Mouse (Mus musculus): ENCODE results near the gene Pate2.

The Pate2 gene

DNA sequence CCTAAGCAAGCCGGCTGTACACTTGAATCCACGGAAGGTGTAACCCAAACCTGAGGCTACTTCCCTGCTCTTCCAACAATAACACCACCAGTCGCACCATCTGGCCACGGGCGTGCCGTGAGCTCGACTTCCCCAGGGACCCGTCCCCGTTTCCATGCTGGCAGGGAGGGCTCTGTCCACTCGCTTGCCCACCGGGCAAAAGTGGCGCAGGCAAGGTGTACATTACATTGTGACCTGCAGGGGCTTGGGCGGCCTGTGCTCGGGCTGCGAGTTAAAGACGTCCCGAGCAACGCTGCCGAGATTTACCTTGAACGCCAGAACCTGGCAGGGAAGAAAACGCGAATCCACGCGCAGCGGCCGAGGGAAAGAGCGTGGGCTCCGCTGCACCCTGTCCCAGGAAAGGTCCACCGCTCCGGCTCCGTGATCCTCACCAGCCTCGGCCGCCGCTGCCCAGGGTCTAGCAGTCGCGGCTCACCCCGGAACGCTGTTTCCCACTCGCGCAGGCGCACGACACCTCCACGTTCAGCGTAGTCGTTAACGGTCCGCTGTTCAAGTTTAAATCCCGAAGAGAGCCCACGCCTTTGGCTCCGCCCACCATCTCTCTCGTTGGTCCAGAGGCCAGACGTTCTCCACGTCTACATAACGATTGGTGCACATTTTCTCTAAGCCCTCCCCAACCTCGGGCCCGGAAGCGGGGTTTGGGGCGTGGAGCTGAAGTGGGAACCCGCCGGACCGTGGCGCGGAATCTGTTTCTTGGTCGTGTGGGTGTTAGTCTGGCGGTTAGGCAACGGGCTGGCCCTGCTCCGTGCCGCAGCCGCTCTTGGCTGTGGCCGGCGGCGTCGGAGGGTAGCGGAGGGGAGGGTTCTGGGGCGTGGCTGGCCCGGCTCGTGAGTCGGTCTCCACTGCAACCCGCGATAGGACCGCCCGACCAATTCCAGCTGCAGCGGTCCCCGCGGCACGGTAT is at the start of gene Pate2, which contains the start of gene Hyls1:
Gene Pate2, plus strand, starts transcription at position 714 of the 964 bp plus-strand sequence.
Gene Hyls1, minus strand, starts transcription at position 828 of the 964 bp plus-strand sequence.
- DNase-seq (ENCODE audit: extremely low read depth, low read depth, low spot score), result peak; percentile 74

DNA sequence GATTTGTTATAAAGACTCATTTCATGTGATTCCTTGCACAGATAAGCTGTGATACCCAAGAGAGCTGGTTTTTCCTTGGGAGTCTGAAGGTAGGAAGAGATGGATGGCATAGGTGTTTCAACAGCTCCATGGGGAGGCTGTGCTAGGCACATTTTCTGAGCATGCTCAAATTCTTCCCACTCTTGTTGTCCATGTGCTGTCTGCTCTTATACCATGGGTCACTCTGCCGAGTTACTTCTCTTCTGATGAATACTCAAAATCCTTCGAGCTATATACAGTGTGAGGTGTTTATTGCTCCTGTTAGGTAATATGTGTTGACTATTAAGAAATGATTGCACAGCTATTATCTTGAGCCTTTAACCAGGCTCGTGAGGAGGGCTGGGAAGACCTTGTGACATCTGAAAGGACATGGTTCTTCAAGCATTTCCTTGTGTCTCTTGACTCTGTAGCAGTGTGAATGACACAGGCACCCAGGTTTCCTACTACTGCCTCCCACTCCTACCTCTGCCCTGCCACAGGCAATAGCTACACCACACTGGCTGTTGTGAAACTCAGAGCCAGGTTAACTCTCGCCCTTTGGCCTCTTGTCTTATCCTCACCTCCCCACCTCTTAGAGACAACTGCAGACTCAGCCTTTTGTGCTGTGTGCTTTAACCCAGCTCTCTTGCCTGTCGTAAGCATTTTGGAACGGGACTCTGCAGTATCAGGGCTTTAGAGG is 49.3 kb upstream of the Pate2 start:
- DNase-seq (ENCODE audit: extremely low read depth, low read depth, low spot score), result no peak

DNA sequence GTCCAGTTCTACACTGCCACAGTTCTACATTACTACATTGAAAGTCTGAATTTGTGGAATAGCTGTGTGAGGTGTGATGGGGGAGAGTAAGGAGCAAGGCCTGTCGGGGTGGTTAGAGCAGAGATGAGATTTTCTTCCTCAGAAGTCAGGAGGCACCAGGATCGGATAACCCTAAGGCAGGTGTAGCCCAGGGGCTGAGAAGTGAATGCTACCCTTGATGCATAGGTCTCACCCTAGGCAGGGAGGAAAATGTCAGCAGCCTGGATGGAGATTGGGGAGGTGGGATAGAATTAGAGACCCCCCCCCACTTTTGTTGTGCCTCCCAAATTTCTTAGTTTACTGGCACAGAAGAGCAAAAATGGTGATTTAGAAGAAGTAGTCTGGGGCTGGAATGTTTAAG is 47.8 kb upstream of the Pate2 start:
- no peak for DNase-seq (ENCODE audit: extremely low read depth, low read depth, low spot score)

DNA sequence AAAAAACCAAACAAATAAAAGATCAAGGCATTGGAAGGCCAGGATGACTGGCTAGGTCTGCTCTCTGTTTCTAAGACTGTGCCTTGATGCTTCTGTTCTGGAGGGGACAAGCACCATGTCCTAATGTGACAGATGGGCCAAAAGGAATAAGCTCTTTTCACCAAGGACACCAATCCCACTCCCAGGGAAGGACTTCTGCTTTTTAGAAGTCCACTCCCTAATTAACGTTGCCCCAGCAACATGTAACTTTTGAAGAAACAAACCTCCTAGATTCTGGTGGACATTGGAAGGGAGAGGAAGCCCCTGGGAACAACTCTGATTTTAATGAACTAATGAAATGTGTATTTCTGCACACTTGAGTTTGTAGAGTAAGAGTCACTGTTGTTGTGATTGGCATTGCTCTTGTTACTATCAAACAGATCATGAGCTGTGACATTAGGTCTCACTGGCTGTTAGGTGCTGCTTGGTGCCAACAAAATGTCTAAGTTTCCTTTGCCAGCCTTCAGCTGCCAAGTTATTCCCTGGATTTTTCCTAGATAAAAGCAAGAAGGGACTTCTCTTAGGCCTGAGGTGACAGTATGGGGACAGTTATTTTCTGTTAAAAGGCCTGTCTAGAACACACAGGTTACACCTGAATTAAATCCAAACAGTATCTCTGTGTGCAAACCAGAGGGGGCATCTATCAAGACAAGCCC is 47.1 kb upstream of the Pate2 start:
- DNase-seq (ENCODE audit: extremely low read depth, low read depth, low spot score), result peak; percentile 88

DNA sequence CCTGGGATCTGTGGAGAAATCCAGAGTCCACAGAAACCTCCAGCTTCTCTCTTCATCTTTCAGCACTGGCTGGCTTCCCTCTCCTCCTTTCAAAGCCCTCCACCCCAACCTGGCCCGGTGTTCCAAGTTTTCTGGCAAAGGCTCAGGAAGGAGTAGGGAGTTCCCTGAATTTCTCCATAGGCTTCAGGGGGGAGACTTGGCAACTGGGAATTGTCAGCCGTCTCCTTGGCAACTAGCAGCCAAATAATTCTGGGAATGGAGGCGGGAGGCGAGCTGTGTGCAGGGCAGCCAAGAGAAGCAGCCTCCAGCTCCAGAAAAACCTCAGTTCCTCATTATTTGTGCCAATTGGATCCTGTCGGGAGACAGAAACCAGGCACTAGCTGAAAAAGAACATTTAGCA is 46.5 kb upstream of the Pate2 start:
- DNase-seq (ENCODE audit: extremely low read depth, low read depth, low spot score), result peak; percentile 73

DNA sequence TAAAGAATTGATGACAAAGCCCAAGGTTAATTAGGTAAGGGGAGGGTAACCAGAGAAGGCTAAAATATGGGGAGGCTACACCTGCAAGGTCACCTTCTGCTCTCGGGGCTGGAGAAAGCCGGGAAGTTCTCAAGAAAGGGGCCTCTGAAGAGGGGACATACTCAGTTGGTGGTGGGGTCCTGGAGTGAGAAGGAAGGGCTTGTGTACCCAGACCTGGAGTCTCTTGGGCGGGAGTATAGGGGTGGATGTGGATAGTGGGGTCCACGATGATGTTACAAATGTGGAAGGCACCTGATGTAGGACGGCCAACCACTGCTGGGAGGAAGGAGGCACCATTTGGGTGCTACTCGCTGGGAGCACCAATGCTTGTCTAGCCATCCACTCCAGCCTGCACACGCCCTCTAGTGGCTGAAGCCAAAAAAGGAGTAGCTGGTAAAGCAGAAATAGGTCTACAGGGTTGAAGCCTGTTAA is 46.1 kb upstream of the Pate2 start:
- no peak for DNase-seq (ENCODE audit: extremely low read depth, low read depth, low spot score)

DNA sequence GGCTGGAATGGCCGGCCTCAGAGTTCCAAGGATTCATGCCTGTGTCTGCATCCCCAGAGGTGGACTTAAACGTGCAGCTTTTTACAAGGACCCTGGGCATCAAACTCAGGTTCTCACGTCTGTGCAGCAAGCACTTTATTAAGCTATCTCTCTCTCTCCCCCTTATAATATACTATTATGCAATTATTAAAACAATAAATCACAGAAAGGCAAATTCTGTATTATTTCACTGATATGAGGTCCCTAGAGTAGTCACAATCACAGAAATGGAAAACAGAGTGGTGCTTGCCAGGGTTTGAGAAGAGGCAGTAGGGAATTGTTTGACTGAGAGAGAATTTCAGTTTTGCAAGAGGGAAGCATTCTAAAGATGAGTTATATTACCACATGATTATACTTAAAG is 40.9 kb upstream of the Pate2 start:
- no peak for DNase-seq (ENCODE audit: extremely low read depth, low read depth, low spot score)

DNA sequence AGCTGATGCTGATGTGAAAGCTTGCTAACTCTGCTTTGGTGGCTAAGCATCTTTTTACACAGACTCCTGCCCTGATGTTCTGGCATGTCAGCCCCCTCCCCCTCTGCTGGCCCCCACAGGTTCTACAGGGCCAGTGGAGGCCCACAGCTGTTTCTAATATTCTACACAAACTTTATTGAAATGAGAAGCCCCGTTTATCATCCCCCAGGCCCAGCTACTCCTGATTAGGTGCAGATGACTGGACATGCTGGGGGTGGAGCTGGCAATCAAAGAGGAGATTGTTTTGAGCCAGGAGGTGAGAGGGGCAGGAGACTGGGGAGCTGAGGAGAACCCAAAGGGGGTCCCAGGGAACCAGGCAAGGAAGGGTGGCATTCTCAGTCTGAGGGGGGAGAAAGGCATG is 40.3 kb upstream of the Pate2 start:
- no peak for DNase-seq (ENCODE audit: extremely low read depth, low read depth, low spot score)

DNA sequence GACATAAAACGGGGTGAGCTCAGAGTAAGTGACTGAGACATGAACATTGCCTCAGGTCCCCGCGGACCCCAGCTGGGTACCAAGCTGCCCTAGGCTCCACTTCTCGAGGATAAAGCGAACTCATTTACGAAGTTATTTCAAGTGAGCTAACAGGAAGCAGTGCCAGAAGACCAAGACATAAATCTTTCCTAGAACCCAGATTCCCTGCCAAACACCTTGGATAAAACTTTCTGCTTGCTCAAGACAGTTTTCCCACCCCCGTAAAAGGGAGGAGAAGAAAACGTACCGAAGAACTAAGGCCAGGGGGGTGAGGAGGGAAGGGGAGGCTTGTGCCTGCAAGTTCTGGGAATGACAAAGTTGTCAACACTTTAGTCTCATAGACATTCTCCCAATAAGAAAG is 36.8 kb upstream of the Pate2 start:
- peak; percentile 86 for DNase-seq (ENCODE audit: extremely low read depth, low read depth, low spot score)

DNA sequence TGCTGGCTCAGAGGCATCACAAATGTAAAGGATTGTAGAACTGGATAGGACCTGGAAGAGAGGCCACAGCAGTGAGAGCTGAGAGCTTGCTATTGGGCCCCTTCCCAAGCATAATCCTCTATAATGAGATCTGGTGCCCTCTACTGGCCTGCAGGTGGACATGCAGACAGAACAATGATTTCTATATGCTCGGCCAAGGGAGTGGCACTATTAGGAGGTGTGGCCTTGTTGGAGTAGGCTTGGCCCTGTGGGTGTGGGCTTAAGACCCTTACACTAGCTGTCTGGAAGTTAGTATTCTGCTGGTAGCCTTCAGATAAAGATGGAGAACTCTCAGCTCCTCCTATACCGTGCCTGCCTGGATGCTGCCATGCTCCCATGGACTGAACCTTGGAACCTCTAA is 35.0 kb upstream of the Pate2 start:
- DNase-seq (ENCODE audit: extremely low read depth, low read depth, low spot score), result no peak

DNA sequence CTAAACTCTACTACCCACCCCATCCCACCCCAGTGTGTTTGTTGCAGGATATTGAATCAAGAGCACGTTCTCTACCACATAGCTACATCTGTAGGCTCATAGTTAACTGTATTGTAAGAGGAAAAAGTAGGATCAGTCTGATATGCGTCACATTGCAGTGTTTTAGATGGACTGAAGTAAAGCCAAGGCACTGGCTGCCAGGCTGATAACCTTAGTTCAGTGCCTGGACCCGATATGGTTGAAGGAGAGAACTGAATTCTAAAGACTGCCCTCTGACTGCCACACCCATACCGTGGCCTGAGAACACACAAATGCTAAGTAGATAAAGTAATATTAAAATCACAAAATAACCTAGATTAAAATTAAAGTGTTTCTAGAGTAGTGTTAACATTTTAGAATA is 34.2 kb upstream of the Pate2 start:
- no peak for DNase-seq (ENCODE audit: extremely low read depth, low read depth, low spot score)

DNA sequence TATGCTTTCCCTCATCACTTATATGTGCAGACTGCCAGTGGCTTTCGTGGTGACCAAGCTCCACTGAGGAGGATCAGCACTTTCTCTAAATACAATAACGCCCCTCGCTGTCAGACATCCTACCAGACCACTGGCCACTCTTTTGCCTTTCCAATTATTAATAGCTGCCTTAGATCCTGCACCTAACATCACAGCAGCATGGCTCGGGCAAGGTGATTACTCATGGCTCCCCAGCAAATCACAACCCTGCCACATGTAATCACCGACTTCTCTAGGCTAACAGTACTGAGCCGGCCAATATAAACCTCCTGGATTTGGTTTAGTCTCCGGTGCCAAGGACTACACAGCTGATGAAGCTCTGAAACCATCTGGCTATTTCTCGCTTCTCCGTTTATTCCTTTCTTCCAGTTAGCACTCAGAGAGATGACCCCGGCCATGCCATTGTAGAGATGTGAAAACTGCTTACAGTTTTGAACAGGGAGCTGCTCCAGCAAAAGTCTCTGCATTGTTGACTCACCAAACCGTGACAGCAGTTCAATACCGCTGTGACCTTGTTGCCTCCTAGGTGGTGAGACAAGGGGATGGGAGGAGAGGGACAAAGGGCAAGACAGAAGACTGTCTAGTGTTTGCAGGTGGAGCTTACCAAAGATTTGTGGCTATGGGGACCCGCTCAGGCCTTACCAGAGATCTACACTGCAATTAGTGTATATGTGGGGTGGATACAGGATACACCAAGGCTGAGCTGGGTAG is 30.9 kb upstream of the Pate2 start:
- no peak for DNase-seq (ENCODE audit: extremely low read depth, low read depth, low spot score)

DNA sequence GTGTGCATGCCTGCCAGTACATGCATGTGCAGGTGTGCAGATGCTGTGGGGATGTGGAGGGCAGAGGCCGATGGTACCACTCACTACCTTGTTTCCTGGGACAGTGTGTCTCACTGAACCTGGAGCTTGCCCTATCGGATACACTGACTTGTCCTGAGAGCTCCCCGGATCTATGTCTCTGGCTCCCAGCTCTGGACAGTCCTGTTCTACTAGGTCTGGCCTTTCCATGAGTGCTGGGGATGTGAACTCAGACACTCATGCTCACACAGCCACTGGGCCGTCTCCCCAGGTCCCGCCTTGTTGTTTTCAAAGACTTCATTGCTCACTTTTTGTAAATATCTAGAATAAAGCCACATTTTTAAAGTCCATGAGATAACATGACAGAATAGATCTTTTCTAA is 29.1 kb upstream of the Pate2 start:
- DNase-seq (ENCODE audit: extremely low read depth, low read depth, low spot score), result no peak

DNA sequence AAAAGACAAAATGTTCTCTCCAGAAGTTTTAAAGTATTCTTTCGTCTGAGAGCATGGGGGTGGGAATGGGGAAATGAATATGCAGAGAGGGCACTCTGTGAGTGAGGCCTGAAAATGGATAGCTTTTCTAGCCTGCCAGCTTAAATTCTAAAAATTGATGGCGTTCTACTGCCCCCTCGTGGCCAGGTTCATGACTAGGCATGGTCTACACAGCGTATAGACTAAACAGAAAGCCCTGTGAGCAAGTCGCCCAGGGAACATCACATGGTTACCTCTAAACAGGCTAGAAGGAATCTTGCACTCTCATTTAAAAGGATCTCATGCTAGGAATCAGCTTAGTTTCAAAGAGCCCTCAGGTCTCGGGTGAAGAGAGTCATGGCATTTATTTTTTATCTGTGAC is 28.6 kb upstream of the Pate2 start:
- no peak for DNase-seq (ENCODE audit: extremely low read depth, low read depth, low spot score)

DNA sequence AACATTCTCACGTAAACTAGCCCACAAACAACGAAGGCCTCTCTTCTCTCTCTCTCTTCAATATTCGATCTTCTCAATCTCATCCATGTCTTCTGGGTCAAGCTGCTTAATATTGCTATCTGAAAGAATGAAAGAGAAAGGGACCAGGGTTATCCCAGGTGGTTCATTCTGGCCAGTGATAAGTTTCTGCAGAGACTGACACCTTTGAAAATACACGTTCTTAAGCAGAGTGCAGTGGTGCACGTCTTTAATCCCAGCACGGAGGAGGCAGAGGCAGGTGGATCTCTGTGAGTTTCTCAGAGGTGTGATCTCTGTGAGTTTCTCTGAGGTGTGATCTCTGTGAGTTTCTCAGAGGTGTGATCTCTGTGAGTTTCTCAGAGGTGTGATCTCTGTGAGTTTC is 28.1 kb upstream of the Pate2 start:
- DNase-seq (ENCODE audit: extremely low read depth, low read depth, low spot score), result no peak

DNA sequence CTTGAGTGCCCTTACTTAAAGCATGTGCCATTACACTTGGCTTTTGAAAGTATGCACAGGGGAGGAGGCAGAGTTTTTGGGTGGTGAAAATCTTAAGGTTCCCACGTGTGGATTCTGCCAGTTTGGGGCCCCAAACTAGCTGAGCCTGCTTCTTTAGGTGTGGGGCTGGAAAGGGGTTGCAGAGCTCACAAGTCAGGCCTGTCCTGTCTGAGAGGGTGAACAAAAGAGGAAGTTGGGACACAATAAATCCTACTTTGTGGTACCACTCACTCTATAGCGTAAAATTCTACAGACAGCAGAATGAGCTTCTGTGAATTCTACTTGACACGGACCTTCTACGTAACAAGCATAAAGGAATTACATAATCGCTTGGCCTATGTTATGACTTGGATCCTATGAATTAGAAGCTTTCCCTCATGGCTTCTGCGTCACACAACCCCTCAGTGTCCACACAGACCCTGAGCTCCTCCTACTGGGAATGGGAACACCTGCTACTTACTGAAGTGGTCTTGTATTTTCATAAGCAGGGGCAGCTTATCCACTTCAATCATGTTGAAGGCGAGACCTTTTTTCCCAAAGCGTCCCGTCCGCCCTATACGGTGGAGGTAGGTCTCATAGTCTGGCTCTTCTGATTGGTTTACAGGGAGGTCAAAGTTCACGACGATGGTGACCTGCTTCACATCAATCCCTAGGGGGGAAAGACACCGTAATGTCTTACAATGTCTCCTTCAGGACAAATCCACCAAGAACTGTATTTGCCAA is 26.8 kb upstream of the Pate2 start:
- DNase-seq (ENCODE audit: extremely low read depth, low read depth, low spot score), result no peak

DNA sequence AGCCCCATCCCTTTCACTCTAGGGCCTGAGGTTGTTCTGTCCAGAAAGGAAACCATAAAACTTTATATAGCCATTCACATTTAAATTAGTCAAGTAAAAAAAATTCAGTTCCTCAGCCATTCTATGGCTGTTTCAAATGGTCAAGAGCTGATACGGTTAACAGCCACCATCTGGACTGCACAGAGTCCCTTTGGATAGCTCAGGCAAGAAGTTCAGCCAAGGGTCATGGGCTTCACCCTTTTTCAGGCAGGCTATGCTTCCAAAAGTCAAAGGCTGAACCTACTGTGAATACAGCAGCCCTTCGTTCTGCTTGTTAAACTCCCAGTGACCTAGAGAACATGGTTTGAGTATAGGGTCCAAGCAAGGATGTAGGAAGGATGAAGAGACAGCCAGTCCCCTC is 25.4 kb upstream of the Pate2 start:
- no peak for DNase-seq (ENCODE audit: extremely low read depth, low read depth, low spot score)

DNA sequence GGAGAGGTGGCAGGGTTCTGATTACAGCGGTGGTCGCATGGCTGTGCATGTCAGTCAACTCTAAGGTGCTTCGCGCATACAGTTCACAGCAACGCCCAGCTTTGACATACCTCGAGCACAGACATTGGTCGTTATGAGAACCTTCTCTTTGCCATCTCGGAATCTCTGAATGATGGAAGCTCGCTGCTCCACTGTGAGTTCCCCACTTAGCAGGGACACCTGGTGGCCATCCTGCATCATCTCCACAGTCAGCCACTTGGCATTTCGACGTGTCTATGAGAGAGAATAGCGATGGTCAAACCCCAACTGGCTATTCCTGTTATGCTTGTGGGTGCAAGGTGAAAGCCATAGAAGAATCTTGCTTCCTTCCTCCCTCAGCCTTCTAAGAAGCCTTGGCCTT is 24.4 kb upstream of the Pate2 start:
- no peak for DNase-seq (ENCODE audit: extremely low read depth, low read depth, low spot score)

DNA sequence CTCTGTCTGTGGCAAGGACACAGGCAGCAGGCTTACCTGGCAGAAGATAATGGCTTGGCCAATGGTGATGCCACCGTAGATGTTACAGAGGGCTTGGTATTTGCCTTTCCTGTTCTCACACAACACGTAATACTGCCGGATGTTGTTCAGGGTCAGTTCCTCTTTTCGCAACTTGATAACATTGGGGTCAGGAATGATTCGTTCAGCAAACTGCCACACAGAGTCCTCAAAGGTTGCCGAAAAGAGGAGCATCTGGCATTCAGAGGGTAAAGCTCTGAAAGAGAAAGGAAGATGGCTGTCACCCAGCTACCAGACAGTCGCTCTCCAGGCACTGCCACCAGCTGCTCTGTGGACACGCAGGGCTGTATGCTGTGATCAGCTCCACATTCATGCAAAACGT is 23.3 kb upstream of the Pate2 start:
- DNase-seq (ENCODE audit: extremely low read depth, low read depth, low spot score), result no peak

DNA sequence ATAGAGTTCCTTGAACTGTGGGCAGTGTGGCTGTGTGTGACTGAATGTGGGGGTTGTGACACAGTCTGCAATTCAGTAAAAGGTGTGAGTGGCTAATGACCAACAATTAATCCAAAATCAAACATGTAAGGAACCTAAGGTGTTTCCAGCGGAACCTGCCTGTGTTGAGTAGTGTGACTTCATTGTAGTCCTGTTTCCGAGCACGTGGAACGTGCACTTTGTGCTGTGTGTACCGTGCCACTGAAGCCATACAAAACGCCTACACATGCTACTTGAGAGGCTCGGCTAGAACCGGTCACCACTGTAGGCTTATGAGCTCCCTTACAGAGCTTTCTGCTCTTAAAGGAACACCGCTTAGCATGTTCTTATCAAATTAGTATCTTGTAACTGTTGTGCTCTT is 21.6 kb upstream of the Pate2 start:
- no peak for DNase-seq (ENCODE audit: extremely low read depth, low read depth, low spot score)

All from fat pad, adult 2 months (tissue).